Mouse (Mus musculus) fat pad, adult 2 months (tissue): ENCODE data around the gene Pbld1.
"Not testable (repeated sequence)": the region's sequence is repeated elsewhere in the genome, so short reads cannot be mapped to it uniquely, and the experiment has no call there.

Source experiments
- DNase-seq: peaks from one replicate; pipeline ENCODE4 v3.0.0-alpha.2; 2011; ENCODE audit warnings: low read depth, low spot score; ENCODE audit errors: extremely low read depth

Pbld1 gene

DNA sequence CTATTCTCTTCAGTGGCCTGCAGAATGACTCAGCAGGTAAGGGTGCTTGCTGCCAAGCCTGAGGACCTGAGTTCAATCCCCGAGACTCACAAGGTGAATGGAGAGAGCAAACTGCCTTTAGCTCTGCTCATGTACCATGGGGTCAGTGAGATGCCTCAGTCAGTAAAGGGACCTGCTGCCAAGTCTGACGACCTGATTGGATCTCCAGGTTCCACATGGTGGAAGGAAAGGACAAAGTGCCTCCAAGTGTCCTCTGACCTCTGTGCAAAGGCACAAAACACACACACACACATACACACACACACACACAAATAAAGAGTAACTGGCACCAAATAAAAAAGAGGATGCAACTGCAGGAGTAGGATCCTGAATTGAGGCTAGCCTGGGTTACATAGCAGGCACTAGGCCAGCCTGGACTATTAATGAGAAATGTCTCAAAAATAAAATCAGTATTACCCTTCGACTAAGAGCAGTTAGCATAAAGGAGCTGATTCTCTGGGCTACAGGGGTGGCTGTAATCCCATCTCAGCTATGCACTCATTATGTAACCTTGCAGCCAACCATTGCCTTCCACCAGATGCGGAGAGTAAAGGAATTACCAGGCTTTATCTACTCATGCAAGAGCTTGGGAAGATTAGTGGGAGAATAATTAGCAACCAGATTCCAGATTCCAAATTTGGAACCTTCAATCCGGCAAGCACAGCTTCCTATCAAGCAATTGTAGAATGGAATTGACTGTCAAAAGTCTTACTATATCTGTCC lies 19.9 kb upstream of the Pbld1 start:
- DNase-seq = no peak

DNA sequence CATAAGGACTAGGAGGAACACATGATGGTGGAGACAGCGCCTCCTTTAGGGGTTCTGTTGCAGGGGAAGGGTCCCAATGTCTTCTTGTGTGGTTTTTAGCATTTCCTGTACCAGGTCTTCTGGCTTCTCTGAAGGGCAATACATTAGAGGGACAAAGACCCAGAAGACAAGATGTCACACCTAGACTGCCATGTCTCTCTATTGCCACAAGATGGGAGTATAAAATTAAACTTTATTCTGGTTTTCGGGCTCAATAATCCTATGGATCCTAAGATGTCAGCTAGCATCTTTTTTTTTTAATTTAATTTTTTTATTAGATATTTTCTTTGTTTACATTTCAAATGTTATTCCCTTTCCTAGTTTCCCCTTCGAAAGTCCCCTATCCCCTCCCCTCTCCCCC lies 16.8 kb upstream of the Pbld1 start:
- DNase-seq = no peak

DNA sequence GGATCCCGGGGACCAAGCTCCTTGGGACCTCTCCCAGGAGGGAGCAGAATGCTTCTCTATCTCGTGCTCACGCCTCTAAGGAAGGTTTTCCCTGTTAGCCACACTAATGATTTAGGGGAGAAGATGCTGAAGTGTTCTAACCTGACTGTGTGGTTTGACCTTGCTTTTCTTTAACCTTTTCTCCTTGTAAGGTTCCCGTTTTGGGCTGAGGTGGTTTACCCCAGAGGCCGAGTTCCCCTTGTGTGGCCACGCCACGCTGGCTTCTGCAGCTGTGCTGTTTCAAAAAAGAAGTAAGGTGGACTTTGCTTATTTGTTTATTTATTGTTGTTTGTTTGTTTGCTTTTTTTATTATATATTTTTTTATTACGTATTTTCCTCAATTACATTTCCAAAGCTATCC lies 12.2 kb upstream of the Pbld1 start:
- DNase-seq = no peak

DNA sequence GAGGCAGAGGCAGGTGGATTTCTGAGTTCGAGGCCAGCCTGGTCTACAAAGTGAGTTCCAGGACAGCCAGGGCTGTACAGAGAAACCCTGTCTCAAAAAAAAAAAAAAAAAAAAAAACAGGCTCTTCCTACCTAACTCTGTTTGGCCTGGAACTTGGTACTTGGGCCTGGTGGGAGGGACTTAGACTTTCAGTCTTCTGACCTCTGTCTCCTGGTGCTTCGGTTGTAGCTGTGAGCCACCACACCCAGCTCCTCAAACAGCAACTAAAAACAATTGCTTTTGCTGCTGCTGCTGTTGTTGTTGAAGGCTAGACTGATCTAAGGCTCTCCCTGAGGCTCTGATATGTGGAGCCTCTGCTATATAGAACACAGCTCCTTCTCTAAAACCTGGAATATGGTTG lies 10.9 kb upstream of the Pbld1 start:
- DNase-seq = no peak

DNA sequence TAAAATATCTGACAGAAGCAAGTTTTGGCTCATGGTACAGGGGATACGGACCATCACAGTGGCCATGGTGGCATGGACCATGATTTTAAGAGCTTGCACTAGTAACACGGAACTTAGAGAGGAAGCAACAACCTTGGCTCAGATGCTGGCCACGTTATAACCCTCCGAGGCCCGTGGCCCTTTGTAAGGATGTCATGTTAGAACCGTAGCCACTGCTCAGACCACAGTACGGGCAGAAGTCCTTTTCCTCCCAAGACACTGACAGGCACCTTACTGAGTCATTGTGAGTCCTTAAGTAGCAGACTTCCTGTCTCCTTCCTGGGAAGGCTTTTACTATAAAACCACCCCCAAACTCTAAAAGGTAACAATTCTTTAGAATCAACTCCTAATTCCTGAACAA lies 8.7 kb upstream of the Pbld1 start:
- no peak for DNase-seq

DNA sequence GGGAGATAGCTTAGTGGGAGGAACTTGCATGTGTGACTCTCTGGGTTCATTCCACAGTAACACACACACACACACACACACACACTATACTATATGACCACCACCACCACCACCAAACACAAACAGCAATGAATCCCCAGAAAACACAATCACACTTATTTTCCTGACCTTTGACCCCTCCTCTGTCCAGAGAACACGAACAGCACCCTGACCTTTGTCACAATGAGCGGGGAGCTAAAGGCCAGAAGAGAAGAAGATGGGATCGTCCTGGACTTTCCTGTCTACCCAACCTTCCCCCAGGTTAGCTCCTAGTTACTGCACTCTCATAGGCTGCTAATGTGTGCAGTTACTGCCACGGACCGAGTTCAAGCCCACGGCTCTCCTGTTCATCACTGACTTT lies 8.0 kb upstream of the Pbld1 start:
- no peak for DNase-seq

DNA sequence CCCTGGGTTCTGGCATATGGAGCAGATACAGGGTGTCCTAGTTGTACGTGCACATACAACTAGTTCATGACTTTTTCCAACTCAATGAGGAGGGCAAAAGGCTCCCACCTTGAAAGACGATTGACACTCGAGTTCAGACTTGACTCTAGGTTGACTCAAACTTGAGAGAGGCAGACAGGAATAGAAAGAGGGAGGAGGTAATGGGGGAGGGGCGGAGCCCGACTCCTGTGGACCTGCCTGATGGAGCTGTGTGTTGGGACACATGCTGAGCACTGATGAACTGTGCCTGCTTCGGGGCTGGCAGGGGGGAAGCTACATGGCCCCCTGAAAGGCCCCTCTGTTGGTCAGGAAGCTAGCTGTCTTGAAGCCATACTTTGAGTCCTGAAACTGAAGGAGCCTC lies 7.0 kb upstream of the Pbld1 start:
- DNase-seq = no peak

DNA sequence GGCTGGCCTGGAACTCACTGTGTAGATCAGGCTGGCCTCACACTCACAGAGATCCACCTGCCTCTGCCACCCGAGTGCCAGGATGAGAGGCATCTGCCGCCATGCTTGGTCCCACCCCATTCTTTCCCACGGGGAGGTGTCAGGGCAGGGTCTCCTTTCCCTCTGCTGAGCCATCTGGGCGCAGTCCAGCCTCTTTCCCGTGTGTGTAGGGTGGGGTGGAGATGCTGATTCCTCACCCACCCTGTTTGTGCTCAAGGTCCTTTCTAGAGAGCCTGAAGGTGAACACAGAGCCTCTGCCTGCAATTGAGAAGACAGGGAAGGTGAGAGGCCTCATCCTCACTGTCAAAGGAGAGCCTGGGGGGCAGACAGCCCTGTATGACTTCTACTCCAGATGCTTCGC lies 5.9 kb upstream of the Pbld1 start:
- DNase-seq = not testable (repeated sequence)

DNA sequence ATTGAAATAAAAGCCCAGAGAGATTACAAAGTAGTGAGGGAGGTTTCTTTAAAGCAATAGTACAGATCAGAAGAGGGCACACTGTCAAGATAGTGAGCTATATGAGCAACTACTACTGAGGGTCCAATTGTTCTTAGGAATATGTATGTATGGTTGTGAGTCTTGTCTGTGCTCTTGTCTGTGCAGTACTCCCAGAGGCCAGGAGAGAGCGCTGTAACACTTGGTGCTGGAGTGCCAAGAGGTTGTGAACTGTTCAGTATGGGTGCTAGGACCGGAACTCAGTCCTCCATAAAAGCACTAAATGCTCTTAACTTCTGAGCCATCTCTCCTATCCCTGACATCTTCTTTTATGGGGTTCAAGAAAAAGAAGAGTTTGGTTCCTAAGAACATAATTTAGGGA lies 5.4 kb upstream of the Pbld1 start:
- no peak for DNase-seq

DNA sequence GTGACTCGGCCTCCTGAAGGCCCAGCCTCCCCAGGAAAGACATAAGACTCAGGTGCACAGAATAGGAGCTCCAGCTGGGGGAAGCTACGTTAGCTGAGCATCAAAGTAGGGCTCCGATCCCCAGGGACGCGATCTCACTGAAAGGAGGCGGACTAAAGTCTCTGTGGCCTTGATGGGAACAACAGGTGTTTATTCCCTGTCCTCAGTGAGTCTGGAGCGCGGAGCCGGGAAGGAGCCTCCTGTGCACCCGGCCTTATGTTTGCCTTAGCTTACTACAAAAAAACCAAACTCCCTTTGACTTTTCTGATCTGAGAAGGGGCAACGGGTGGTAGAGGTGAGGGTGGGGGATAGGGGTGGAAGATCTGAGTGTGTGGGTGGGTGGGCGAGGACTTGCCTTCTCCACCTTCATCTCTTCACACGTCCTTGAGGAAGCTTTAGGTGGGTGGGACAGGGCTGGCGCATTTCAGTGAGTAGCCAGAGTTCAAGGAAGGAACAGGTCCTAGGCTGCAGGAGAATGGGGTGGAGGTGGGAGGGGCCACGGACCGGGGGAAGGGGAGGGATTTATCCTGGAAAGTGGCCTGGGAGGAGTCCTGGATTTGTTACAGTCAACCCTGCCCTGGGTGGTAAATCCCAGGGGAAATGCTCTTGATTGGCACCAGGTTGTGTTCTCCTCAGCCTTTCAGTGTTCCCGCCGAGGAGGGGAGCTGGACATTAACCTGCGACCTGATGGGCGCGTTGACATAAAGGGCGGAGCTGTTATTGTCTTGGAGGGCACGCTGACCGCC lies 2.8 kb upstream of the Pbld1 start:
- DNase-seq = no peak

DNA sequence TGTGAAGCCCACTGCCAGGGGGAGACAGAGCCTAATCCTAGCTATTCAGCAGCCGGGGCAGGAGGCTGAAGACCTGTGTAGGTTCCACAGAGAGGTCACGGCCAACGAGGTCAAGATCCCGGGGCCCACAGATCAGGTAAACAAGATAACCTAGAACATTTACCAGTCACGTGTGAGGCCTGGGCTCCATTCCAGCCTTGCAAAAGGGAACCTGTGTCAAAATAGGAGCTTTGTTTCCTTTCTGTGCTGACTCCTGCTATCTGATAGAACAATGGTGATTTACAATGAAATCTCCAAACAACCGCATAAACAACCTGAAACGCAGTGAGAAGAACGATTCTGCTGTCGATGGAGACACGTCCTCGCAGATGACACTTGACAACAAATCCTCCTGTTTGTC lies 444 bp downstream of the Pbld1 start:
- peak; percentile 52 for DNase-seq

DNA sequence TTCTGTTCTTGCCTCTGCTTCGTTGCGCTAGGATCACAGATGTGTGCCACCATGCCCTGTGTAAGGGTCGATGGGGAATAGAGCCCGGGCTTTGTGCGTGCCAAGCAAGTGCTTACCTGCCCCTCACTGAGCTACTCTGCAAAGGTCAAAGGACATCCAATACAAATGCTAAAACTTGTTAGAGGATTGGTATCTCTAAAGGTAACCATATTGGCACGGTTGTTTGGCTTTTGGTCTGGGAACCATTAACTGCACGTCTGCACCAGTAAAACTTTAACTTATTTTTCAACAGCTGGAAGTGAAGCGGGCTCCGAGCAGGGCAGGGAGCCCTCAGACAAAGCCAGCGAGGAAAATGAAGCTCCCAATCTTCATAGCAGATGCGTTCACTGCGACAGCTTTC lies 1.3 kb downstream of the Pbld1 start:
- DNase-seq = no peak

DNA sequence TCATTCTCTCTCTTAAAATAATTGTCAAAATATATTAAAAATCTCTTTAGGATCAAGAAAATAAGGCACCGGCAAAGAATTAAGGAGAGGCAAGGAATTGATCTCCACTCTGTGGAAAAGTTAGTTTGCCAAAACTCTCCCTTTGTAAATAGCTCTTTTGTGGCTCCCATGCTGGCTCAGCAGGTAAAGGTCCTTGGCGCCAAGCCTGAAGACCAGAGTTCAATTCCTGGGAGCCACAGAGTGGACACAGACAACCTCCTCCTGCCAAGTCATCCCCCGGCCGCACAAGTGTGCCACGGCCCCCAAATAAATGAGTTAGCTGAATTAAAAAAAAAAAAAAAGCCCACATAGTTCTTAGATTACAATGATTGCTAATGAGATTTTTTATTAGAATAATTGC lies 2.7 kb downstream of the Pbld1 start:
- no peak for DNase-seq

DNA sequence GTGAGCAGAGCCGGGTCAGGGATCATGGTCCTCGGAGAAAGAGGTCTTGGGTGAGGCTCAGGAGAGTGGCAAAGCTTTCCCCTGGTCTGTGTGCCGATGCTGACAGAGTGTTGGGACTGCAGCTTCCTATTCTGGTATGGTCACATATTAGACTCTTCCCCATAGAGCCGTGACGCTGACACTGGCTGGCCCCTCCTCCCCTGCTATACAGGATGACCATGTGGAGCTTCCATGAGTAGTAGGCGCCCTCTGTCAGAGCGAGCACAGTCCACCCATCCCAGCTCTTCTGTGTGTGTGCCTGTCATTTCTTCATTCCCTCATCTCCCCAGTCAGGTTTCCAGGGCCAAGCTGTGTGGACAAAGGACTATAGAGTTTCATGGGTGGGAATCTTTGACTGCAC lies 3.4 kb downstream of the Pbld1 start:
- no peak for DNase-seq

DNA sequence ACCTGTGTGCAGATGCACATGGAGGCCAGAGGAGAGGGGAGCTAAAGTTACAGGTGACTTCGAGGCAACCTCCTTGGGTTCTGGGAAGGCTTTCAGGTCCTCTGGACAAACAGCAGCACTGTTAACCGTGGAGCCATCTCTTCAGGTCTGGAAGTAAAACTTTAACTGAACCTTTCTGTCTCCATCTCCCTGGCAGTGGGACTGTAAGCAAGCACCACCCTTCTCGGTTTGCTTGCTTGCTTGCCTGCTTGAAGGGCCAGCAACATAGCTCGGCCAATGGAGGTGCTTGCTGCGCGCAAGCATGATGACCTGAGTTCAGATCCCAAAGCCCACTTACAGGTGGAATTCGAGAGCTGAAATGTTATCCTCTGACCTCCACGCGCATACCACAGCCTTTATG lies 4.6 kb downstream of the Pbld1 start:
- no peak for DNase-seq

DNA sequence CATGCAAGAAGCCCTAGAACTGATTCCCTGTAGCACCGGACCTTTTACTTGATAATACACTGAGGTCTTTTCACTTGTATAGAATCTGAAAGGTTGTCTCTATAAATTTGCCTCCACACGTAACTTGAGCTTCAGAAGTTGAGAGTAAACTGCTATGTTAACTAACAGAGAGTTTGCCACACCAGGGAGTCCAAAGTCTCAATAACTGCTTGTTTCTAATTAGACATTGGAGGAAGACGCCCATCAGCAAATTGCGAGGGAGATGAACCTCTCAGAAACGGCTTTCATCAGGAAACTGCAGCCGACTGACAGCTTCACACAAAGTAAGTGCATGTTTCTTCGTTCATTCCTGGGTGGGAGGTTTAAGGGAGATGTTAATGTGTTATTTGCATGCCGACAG lies 5.6 kb downstream of the Pbld1 start:
- DNase-seq = no peak

DNA sequence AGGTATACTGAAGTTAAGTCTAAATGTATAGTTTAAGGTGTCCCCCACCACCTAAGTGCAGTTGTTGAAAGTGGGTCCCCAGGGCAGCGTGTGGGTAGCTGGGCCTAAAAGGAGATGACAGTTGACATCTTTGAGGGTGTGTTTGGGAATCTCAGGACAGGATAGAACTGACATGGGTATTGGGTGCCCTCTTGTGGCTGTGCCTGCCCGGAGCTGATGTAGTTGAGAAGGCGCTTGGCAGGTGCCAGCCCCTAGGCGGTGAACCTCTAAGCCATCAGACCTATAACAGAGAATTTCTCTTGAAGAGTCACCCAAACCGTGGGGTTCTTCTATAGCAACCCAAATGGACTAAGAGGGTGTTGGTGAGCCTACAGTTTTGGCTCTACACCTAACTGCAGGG lies 6.0 kb downstream of the Pbld1 start:
- no peak for DNase-seq

DNA sequence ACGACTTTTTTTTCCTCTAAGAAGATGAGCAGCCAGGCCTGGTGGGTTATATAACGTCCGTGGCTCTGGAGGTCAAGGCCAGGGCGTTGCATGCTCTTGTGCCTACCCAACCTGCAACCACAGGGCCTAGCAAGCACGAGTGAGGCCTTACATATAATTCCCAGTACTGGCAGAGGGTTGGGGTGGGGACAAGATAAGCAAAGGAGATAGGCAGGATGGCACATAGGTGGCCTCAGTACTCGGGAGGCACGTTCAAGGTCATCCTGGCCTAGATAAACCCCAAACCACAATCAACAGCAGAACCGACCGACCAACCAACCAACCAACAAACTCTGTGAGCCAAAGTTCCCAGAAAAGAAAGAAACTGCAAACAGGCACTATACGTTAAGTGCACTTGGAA lies 26.3 kb downstream of the Pbld1 start:
- no peak for DNase-seq

DNA sequence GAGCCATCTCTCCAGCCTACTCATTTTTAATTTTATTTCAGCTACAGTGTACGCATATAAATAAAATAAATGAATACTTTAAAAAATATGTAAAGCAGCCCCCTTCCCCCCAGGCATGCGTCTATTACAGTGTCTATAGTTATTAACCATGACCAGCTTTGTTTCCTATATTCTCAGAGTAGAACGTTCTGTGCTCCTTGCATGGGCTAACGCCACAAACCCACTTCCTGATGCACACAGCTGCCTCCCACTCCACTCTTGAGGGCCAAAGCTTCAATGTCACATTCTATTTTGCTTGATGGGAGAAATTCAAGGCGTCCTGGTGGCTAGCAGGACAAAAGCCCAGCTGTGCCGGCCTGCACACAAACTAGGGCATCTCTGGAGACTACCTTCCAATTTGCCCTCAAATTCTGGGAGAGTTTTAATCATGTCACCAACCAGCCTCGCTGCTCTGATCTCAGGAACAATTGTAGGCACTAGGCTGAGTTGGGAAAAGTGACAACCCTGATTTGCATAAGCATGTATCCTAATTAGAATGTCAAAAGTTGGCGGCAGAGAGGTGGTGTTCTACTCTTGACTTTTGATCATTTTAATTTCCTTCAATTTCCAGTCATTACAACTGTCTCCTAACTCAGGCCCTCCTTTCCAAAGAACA lies 29.3 kb downstream of the Pbld1 start:
- no peak for DNase-seq

DNA sequence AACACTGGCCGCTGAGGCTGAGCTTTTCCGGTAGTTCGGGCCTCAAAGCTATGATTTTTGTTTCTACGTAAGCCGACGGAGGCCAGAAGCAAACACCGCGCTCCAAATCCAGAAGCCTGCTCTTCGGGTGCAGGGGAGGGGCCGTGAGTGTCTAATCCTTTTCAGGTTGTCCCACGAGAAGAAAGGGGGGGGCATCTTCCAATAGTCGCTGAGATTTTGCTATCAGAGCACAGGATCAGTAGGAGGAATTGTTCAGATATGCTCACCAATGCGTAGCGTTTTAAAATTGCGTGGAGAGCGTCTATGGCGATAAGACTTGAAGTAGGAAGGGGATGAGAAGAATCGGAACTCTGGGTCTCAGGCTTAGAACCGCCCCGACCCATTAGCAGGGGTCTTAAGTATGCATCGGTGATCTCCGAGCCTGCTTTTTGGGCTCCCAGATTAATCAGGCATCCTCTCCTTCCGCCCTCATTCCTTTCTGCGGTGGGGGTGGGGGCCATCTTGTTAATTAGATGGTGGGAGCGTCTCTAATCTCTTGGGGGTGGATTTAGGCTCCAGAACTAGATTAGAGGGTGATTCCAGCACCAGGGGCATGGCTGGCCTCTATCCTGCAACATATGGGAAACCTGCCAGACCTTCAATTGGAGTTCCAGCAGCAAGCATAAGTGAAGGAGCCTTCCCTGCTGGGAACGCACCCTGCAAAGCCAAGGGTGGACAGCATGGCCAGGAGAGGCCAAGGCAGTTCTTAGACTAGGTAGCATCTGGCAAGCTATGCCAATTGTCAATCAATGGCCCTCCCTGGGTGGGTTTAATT lies 30.0 kb downstream of the Pbld1 start:
- DNase-seq = no peak

DNA sequence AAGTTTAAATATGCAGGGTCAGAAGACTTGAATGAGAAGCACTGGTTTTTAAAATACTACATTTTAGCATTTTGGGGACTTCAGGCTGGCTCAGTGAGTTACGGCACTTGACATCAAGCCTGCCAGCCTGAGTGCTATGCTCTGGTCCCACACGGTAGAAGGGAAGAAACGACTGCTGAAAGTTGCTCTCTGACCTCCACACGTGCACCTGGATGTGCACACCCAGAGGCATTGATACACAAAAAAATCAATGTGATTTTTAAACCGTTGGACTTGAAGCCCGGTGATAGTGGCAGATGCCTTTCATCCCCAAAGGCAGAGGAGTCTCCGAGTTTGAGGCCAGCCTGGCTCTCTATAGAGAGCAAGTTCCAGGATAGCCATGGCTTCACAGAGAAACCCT lies 32.0 kb downstream of the Pbld1 start:
- DNase-seq = no peak
